Mouse (Mus musculus) kidney, postnatal 0 days (tissue): ENCODE measurements around the gene Atrn. TPM values are rescaled to one million over a fixed set of nuclear protein-coding genes. Genes with fewer than 3 reads are reported as not detected.

Experiments
- ATAC-seq: fragments of 200-750 bp; cut with Nextera tagmentation; replicated peaks from 2 replicates; pipeline ENCODE4 v1.8.0; 2017; ENCODE audit warnings: low read depth, moderate number of reproducible peaks, moderate TSS enrichment, moderate library complexity; ENCODE audit not compliant: low FRiP score
- DNase-seq: peaks from one replicate; pipeline ENCODE4 v3.0.0-alpha.2; 2016; ENCODE audit warnings: low spot score
- H3K27ac ChIP-seq: fragments of 300-500 bp; sonication (generic); 2 replicates; pipeline ENCODE4 v1.5.1; 2014; ENCODE audit warnings: mild to moderate bottlenecking
- H3K27me3 ChIP-seq: fragments of 300-500 bp; sonication (generic); 2 replicates; pipeline ENCODE4 v1.6.1; 2014; ENCODE audit warnings: low read length, mixed read lengths; ENCODE audit not compliant: insufficient read depth
- H3K36me3 ChIP-seq: fragments of 300-500 bp; sonication (generic); 2 replicates; pipeline ENCODE4 v1.6.1; 2014; ENCODE audit warnings: low read length, mixed read lengths; ENCODE audit not compliant: insufficient read depth
- H3K4me1 ChIP-seq: fragments of 300-500 bp; sonication (generic); replicated peaks from 2 replicates; pipeline ENCODE4 v1.6.1; 2014; ENCODE audit warnings: antibody characterized with exemption, low read length, mixed read lengths; ENCODE audit not compliant: insufficient read depth
- H3K4me2 ChIP-seq: fragments of 300-500 bp; sonication (generic); 2 replicates; pipeline ENCODE4 v1.6.1; 2014; ENCODE audit warnings: mild to moderate bottlenecking, low read length, moderate library complexity, mixed read lengths
- H3K4me3 ChIP-seq: fragments of 300-500 bp; sonication (generic); replicated peaks from 2 replicates; pipeline ENCODE4 v1.5.1; 2014; ENCODE audit warnings: low read depth, low read length
- H3K9ac ChIP-seq: fragments of 300-500 bp; sonication (generic); 2 replicates; pipeline ENCODE4 v1.6.1; 2014; ENCODE audit warnings: low read depth, low read length
- H3K9me3 ChIP-seq: fragments of 300-500 bp; sonication (generic); replicated peaks from 2 replicates; pipeline ENCODE4 v1.6.1; 2016; ENCODE audit warnings: low read length, inconsistent platforms, mixed read lengths
- CTCF ChIP-seq: IDR thresholded peaks from 2 replicates; pipeline ENCODE4 v1.5.1; 2016; ENCODE audit warnings: antibody characterized with exemption, low read depth, mild to moderate bottlenecking, moderate library complexity
- WGBS: fragments of 180-500 bp; shearing (Covaris S2); extraction: QIAGEN DNeasy Blood & Tissue Kit; methylation state at CpG from one replicate; pipeline ENCODE4 v1.1.7; 2014; 5-methylcytosine and 5-hydroxymethylcytosine counted together
- polyA plus RNA-seq: library from polyadenylated mRNA; unstranded; fragments of >200 nt; fragmentation: Nextera tagmentation; extraction: Ambion mirVana; gene quantifications from 2 replicates; pipeline ENCODE4 v1.2.1, GENCODE M21; 2015

Gene Atrn
- polyA plus RNA-seq, 1 experiment from 2014 or later, result 6.2 TPM

- Histone ChIP-seq H3K4me2 (no peak overlapping the region), H3K4me1 (no peaks in the 10 kb centered on the region), H3K9me3 (no peaks in the 10 kb centered on the region), H3K4me3 (no peak overlapping the region), H3K36me3 (0 out of 2 replicates have a peak, but pooled peaks cover 19% of the 10 kb centered on the region), H3K27ac (no peak overlapping the region), H3K27me3 (no peaks in the 10 kb centered on the region), H3K9ac (no peak overlapping the region)
- no peak for ATAC-seq
- DNase-seq, result no peak
- TF ChIP-seq CTCF, result no peak
- WGBS, result 97% methylated on average over 4 of the region's 4 CpGs
These were observed 66.1 kb downstream of the Atrn start for GRCm38 (mm10) chr2:130972386-130972785.

GRCm38 (mm10) chr2:130974928-130975327 lies 68.6 kb downstream of the Atrn start:
- H3K27ac ChIP-seq, result no peak overlapping the region
- no peak overlapping the region for H3K4me3 ChIP-seq
- ATAC-seq (no peak), DNase-seq (no peak)
- 0 out of 2 replicates have a peak, but pooled peaks cover 20% of the 10 kb centered on the region for H3K36me3 ChIP-seq
- 89% methylated on average over 1 of the region's 1 CpGs for WGBS
- H3K27me3 ChIP-seq, result no peaks in the 10 kb centered on the region
- H3K9me3 ChIP-seq, result no peaks in the 10 kb centered on the region
- no peak for TF ChIP-seq CTCF
- H3K4me1 ChIP-seq, result no peaks in the 10 kb centered on the region
- no peak overlapping the region for H3K4me2 ChIP-seq
- no peak overlapping the region for H3K9ac ChIP-seq

- no peaks in the 10 kb centered on the region for H3K4me1 ChIP-seq
- ATAC-seq (no peak), DNase-seq (no peak)
- no peak overlapping the region for H3K4me3 ChIP-seq
- no peaks in the 10 kb centered on the region for H3K9me3 ChIP-seq
- no peaks in the 10 kb centered on the region for H3K27me3 ChIP-seq
- H3K9ac ChIP-seq, result no peak overlapping the region
- H3K4me2 ChIP-seq, result no peak overlapping the region
- no peak overlapping the region for H3K27ac ChIP-seq
- no peak for TF ChIP-seq CTCF
- peaks cover 23% of the 10 kb centered on the region for H3K36me3 ChIP-seq
These were observed 71.3 kb downstream of the Atrn start for GRCm38 (mm10) chr2:130977589-130977988.

GRCm38 (mm10) chr2:130978058-130978847 lies 72.0 kb downstream of the Atrn start:
- TF ChIP-seq CTCF, result no peak
- 80% methylated on average over 10 of the region's 10 CpGs for WGBS
- no peak overlapping the region for H3K27ac ChIP-seq
- no peaks in the 10 kb centered on the region for H3K4me1 ChIP-seq
- H3K27me3 ChIP-seq, result no peaks in the 10 kb centered on the region
- no peaks in the 10 kb centered on the region for H3K9me3 ChIP-seq
- H3K4me3 ChIP-seq, result no peak overlapping the region
- peaks cover 25% of the 10 kb centered on the region for H3K36me3 ChIP-seq
- DNase-seq (no peak), ATAC-seq (no peak)
- H3K4me2 ChIP-seq, result no peak overlapping the region
- H3K9ac ChIP-seq, result no peak overlapping the region

- Histone ChIP-seq H3K9me3 (no peaks in the 10 kb centered on the region), H3K36me3 (peaks cover 20% of the 10 kb centered on the region), H3K27me3 (no peaks in the 10 kb centered on the region), H3K4me3 (no peak overlapping the region), H3K4me1 (no peaks in the 10 kb centered on the region), H3K27ac (no peak overlapping the region), H3K4me2 (no peak overlapping the region), H3K9ac (no peak overlapping the region)
- no peak for TF ChIP-seq CTCF
- ATAC-seq (no peak), DNase-seq (no peak)
These were observed 72.8 kb downstream of the Atrn start for GRCm38 (mm10) chr2:130979138-130979537.

GRCm38 (mm10) chr2:130992818-130993217 lies 86.5 kb downstream of the Atrn start:
- DNase-seq (no peak), ATAC-seq (no peak)
- H3K9me3 ChIP-seq, result no peaks in the 10 kb centered on the region
- H3K9ac ChIP-seq, result no peak overlapping the region
- no peak overlapping the region for H3K27ac ChIP-seq
- H3K27me3 ChIP-seq, result no peaks in the 10 kb centered on the region
- H3K4me3 ChIP-seq, result no peak overlapping the region
- H3K36me3 ChIP-seq, result peaks cover 14% of the 10 kb centered on the region; the same call in 1 of the 2 replicates
- no peak for TF ChIP-seq CTCF
- H3K4me1 ChIP-seq, result no peaks in the 10 kb centered on the region
- WGBS, result 93% methylated on average over 2 of the region's 2 CpGs
- H3K4me2 ChIP-seq, result no peak overlapping the region
